Mouse (Mus musculus) stomach, postnatal 0 days (tissue): Measurements from ENCODE around the gene Atpif1.

Experiments used
- CTCF ChIP-seq: IDR thresholded peaks from 2 replicates; pipeline ENCODE4 v1.5.1; 2016; ENCODE audit warnings: antibody characterized with exemption, low read depth, mild to moderate bottlenecking, moderate library complexity
- EP300 ChIP-seq: optimal IDR thresholded peaks from 2 replicates; pipeline ENCODE3; 2016; ENCODE audit warnings: antibody characterized with exemption

DNA sequence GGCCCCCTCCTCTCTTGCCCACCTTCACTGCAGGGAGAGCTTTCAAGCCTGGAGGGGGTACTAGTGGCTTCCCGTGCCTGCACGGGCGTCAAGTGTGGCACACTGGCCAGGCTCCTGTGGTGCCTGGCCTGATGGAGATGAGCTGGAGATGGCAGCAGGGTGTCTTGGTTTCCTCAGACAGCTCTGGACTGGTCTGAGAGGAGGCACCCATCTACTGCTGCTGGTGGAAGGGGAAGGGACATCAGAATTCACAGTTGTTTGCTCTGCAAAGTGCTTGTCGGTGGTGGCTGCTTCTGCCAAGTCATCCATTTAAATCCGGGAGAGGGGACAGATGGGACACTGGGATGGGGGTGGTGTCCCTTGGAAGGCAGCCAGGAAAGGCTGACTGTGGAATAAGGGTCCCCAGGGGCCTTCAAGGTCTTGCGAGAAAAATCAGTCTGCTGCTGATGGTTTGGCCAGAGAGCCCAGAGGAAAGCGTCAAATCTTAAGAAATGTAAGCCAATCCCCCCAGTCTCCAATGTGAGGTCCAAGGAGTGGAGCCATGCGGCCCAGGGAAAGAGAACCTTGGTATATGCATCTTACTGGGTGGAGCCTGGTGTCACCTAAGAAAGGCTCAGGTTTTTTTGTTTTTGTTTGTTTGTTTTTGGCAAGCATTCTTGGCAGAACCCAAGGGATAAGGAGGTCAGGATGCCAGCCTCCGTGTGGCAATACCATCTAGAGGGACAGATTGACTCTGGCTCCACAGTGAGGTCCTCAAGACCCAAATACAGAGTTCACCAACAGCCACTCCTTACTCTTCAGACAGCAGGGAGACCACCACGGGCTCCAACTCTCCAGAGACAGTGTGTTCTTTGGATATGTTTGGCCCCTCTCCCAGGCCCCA lies 41.0 kb downstream of the Atpif1 start:
- TF ChIP-seq CTCF: no peak
- no peak for TF ChIP-seq EP300
